Mouse (Mus musculus) hindbrain, embryonic 16.5 days (tissue): ENCODE measurements around the gene Rbpms2. TPM values are rescaled to one million over a fixed set of nuclear protein-coding genes. Genes with fewer than 3 reads are reported as not detected.

ENCODE experiments used
- polyA plus RNA-seq: library from polyadenylated mRNA; unstranded; fragments of >200 nt; fragmentation: Nextera tagmentation; extraction: Ambion mirVana; gene quantifications from 2 replicates; pipeline ENCODE4 v1.2.1, GENCODE M21; 2015

The Rbpms2 gene
- polyA plus RNA-seq, 1 experiment from 2014 or later, result 4.6 TPM

Other genes starting within 250 kb of the Rbpms2 start
- gene Kbtbd13, start 238.0 kb upstream of the Rbpms2 start, polyA plus RNA-seq, result 0.55 and 0.78 TPM in 2 replicates
- gene Rasl12, start 231.1 kb upstream of the Rbpms2 start, polyA plus RNA-seq, result 7.7 and 8.1 TPM in 2 replicates
- gene Slc51b, start 206.7 kb upstream of the Rbpms2 start, polyA plus RNA-seq, result not detected in 2 replicates
- gene Mtfmt, start 193.9 kb upstream of the Rbpms2 start, polyA plus RNA-seq, result 22.8 and 24.0 TPM in 2 replicates
- gene Spg21, start 168.7 kb upstream of the Rbpms2 start, polyA plus RNA-seq, result 107 TPM in 2 replicates
- gene Ankdd1a, start 109.5 kb upstream of the Rbpms2 start, polyA plus RNA-seq, result 1.1 and 1.2 TPM in 2 replicates
- gene Plekho2, start 49.6 kb upstream of the Rbpms2 start, polyA plus RNA-seq, result 7.1 and 8.0 TPM in 2 replicates
- 3.2 and 4.3 TPM in 2 replicates for gene Pif1, start 42.5 kb upstream of the Rbpms2 start, polyA plus RNA-seq
- gene Oaz2, start 38.4 kb downstream of the Rbpms2 start, polyA plus RNA-seq, result 419 and 449 TPM in 2 replicates
- gene Zfp609, start 197.9 kb downstream of the Rbpms2 start, polyA plus RNA-seq, result 5.0 and 5.4 TPM in 2 replicates